Mouse (Mus musculus): ENCODE measurements around the gene Ranbp9.
"Not testable (repeated sequence)": the region's sequence is repeated elsewhere in the genome, so short reads cannot be mapped to it uniquely, and the experiment has no call there.

DNA sequence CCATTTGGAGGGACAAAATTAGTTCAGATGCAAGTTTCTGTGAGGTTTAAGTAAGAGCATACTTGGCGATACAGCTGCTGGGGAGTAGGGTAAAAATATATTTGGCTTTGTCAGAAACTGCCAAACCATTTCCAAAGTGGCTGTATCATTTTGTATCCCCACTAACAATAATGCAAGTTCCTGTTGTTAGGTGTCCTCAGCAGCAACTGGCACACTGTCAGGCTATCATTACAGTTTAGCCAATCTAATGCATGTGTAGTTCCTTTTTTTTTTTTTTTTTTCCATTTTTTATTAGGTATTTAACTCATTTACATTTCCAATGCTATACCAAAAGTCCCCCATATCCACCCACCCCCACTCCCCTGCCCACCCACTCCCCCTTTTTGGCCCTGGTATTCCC is 9.2 kb downstream of the Ranbp9 start:
- TF ChIP-seq POLR2A (IDR thresholded peaks at IDR 0.05; ENCODE audit: low read depth, low read length); CTCF (IDR thresholded peaks at IDR 0.05; ENCODE audit: extremely low read depth, insufficient read depth, insufficient read length, insufficient replicate concordance): not testable (repeated sequence)
